14 mouse cellular contexts compared by ENCODE assay signal in genomic region chr10:54712684-54713083, GRCm38 (mm10).
"Had no signal": no experiment of that assay in that cellular context is flagged by ENCODE, and none has a peak within 500 bp of the region (broad histone marks: within the 10 kb centered on the region; RNA-seq: fewer than 3 reads in every experiment).

No protein-coding gene starts in this region.

- ATAC-seq: midbrain, embryonic 15.5 days had no signal

- H3K36me3 ChIP-seq: midbrain, embryonic 10.5 days; midbrain, embryonic 12.5 days; midbrain, embryonic 15.5 days; neural tube, embryonic 12.5 days; stomach, embryonic 15.5 days had no signal

- H3K4me1 ChIP-seq: midbrain, embryonic 10.5 days; midbrain, embryonic 12.5 days; midbrain, embryonic 15.5 days; neural tube, embryonic 12.5 days; stomach, embryonic 15.5 days had no signal

- H3K9me3 ChIP-seq: midbrain, embryonic 10.5 days; midbrain, embryonic 12.5 days; midbrain, embryonic 15.5 days; neural tube, embryonic 12.5 days; stomach, embryonic 15.5 days had no signal

- H3K4me2 ChIP-seq: lung, embryonic 14.5 days; midbrain, embryonic 12.5 days; midbrain, embryonic 15.5 days; neural tube, embryonic 12.5 days; stomach, embryonic 15.5 days had no signal

- H3K4me3 ChIP-seq: midbrain, embryonic 10.5 days; midbrain, embryonic 12.5 days; midbrain, embryonic 15.5 days; neural tube, embryonic 12.5 days; stomach, embryonic 15.5 days had no signal

- H3K27me3 ChIP-seq: midbrain, embryonic 12.5 days; midbrain, embryonic 15.5 days; neural tube, embryonic 12.5 days; stomach, embryonic 15.5 days had no signal

- H3K27ac ChIP-seq: midbrain, embryonic 10.5 days; midbrain, embryonic 12.5 days; midbrain, embryonic 15.5 days; neural tube, embryonic 12.5 days; stomach, embryonic 15.5 days; stomach, postnatal 0 days had no signal

- DNase-seq: lung, adult 18-20 months; lung, embryonic 14.5 days; lung, postnatal 10 days; lung, postnatal 4 days; right cerebral cortex, postnatal 14 days; thymus, adult 18-20 months; thymus, postnatal 14 days; thymus, postnatal 36 days had no signal

- H3K9ac ChIP-seq: lung, embryonic 14.5 days; midbrain, embryonic 12.5 days; midbrain, embryonic 15.5 days; neural tube, embryonic 12.5 days; stomach, embryonic 15.5 days had no signal
